Mouse (Mus musculus): ENCODE data around the gene Defb48.

Defb48 gene

GRCm38 (mm10) chr14:62928101-62928541, 56.2 kb downstream of the Defb48 start:
- DNase-seq, result no peak

All from kidney, adult 9 months (tissue).